Mouse (Mus musculus) midbrain, embryonic 16.5 days (tissue): ENCODE results near the gene Hacd3. TPM values are rescaled to one million over a fixed set of nuclear protein-coding genes. Genes with fewer than 3 reads are reported as not detected.

Experiments
- ATAC-seq: fragments of 200-750 bp; cut with Nextera tagmentation; 2 replicates; pipeline ENCODE4 v1.8.0; 2017; ENCODE audit warnings: moderate TSS enrichment
- H3K27ac ChIP-seq: fragments of 300-500 bp; sonication (generic); 2 replicates; pipeline ENCODE4 v1.5.1; 2014; ENCODE audit warnings: mild to moderate bottlenecking, low read length, mixed read lengths
- H3K27me3 ChIP-seq: fragments of 300-500 bp; sonication (generic); 2 replicates; pipeline ENCODE4 v1.6.1; 2014; ENCODE audit warnings: low read depth, low read length, mixed read lengths; ENCODE audit not compliant: control insufficient read depth, insufficient read depth
- H3K36me3 ChIP-seq: fragments of 300-500 bp; sonication (generic); 2 replicates; pipeline ENCODE4 v1.6.1; 2014; ENCODE audit warnings: mild to moderate bottlenecking, low read length, moderate library complexity, mixed read lengths; ENCODE audit not compliant: control insufficient read depth, insufficient read depth
- H3K4me1 ChIP-seq: fragments of 300-500 bp; sonication (generic); 2 replicates; pipeline ENCODE4 v1.6.1; 2014; ENCODE audit warnings: mild to moderate bottlenecking, low read length, mixed read lengths; ENCODE audit not compliant: control insufficient read depth, insufficient read depth
- H3K4me2 ChIP-seq: fragments of 300-500 bp; sonication (generic); 2 replicates; pipeline ENCODE4 v1.6.1; 2014; ENCODE audit warnings: mild to moderate bottlenecking, low read length, mixed read lengths
- H3K4me3 ChIP-seq: fragments of 300-500 bp; sonication (generic); 2 replicates; pipeline ENCODE4 v1.5.1; 2014; ENCODE audit warnings: low read depth, mild to moderate bottlenecking, low read length, moderate library complexity, mixed read lengths
- H3K9ac ChIP-seq: fragments of 300-500 bp; sonication (generic); 2 replicates; pipeline ENCODE4 v1.6.1; 2014; ENCODE audit warnings: low read depth, low read length, mixed read lengths
- H3K9me3 ChIP-seq: fragments of 300-500 bp; sonication (generic); replicated peaks from 2 replicates; pipeline ENCODE4 v1.6.1; 2014; ENCODE audit warnings: mild to moderate bottlenecking, low read length, mixed read lengths; ENCODE audit not compliant: control insufficient read depth, poor library complexity, severe bottlenecking
- WGBS: fragments of 180-500 bp; shearing (Covaris S2); extraction: QIAGEN DNeasy Blood & Tissue Kit; methylation state at CpG from one replicate; pipeline ENCODE4 v1.1.7; 2014; 5-methylcytosine and 5-hydroxymethylcytosine counted together
- polyA plus RNA-seq: library from polyadenylated mRNA; unstranded; fragments of >200 nt; fragmentation: Nextera tagmentation; extraction: Ambion mirVana; gene quantifications from 2 replicates; pipeline ENCODE4 v1.2.1, GENCODE M21; 2015

Hacd3 gene
- 241 and 246 TPM in 2 replicates for polyA plus RNA-seq

DNA sequence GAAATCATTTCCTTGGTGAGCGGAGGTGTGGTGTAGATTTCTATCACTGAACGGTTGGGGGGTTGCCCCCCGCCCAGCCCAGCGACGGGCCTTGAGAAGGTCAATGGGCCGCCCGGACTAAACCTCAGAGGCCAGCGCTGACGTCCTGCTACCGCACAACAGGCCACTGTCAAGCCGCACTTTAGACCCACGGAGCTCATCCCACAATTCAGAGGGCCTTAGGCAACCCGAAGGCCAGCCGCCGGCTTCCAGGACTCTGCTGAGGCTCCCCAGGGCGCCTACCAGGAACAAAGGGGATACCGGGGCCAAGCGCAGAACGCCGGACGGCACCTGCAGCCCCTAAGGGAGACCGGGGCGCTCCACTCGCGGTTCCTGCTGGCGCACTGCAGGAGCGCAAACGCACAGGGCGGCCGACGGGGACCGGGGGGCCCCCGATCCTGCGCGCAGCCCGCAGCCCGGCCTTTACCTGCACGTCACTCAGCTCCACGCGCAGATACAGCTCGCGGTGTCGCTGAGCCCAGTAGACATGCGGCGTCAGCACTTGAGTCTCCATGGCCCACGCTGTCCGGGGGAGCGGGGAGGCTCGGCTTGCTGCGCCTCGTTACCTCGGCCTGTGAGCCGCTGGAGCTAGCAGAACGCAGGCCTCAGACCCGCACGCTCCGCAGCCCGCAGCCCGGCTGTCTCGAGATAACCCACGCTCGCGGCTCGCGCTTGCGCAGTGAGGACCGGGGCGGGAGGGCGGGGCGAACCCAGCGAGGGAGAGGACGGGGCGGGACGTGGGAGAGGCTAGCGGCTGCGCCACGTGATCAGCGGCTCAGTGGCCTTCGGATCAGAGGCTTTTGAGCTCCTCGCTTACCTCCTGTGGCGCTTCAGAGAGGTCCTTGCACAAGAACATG is at the start of gene Hacd3:
Hacd3 (minus strand) TSS at position 703 of the 896 bp plus-strand sequence.
- H3K4me1 ChIP-seq = peaks cover 54% of the 10 kb centered on the region

DNA sequence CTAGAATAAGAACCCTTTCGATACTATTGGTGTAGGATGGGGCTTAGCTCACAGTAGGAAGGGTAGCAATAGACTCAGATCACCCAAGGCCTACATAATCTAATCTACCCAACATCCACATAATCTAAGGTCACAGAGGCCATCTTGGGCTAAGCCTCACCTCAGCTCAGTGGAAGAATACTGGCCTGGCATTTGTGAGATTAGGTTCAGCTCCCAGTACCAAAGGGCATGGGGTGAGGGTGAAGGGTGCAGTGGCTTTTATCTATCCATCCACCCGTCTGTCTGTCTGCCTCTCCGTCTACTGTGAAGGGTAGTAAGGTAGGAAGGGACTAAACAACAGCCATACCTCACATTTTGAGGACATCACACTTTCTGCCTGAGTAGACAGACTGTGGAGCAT is 49.1 kb upstream of the Hacd3 start:
- 90% methylated on average over 3 of the region's 3 CpGs for WGBS
- Histone ChIP-seq H3K27ac (no peak overlapping the region), H3K27me3 (no peaks in the 10 kb centered on the region), H3K4me1 (no peaks in the 10 kb centered on the region), H3K4me2 (no peak overlapping the region), H3K36me3 (peaks cover 28% of the 10 kb centered on the region), H3K9ac (no peak overlapping the region), H3K4me3 (no peak overlapping the region), H3K9me3 (no peaks in the 10 kb centered on the region)
- no peak for ATAC-seq

More for the DNA sequence above, at the start of gene Hacd3:
- Histone ChIP-seq H3K4me3 (peak within 1 kb of the TSS; percentile 100), H3K9me3 (no peaks in the 10 kb centered on the region), H3K9ac (peak within 1 kb of the TSS; percentile 99), H3K27me3 (no peaks in the 10 kb centered on the region), H3K36me3 (no peaks in the 10 kb centered on the region), H3K27ac (peak within 1 kb of the TSS; percentile 93), H3K4me2 (peak within 1 kb of the TSS; percentile 90)
- ATAC-seq = peak; percentile 93
- WGBS = under 1% methylated on average over 71 of the region's 81 CpGs

DNA sequence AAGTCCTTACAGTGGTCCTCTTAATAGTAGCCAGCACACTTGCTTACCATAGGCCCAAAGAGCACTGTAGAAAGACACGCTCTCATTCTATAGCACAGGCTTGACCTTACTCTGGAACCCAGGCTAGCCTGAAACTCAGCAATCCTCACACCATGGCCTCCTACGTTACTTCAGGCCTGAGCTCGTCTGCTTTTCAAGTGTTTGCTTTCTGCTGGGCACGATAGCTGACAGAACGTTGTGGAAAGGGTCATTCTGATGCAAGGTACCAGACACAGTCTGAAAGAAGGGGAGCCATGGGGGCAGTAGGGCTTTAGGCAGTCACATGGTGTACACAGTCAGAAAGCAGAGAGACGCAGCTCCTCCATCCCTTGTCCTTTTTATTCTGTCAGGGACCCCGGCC is 42.8 kb upstream of the Hacd3 start:
- H3K27ac ChIP-seq = no peak overlapping the region
- H3K4me2 ChIP-seq = no peak overlapping the region
- H3K4me1 ChIP-seq = no peaks in the 10 kb centered on the region
- no peak for ATAC-seq
- H3K27me3 ChIP-seq = no peaks in the 10 kb centered on the region
- H3K9me3 ChIP-seq = no peaks in the 10 kb centered on the region
- H3K4me3 ChIP-seq = no peak overlapping the region
- H3K9ac ChIP-seq = no peak overlapping the region
- WGBS = 88% methylated on average over 7 of the region's 7 CpGs
- H3K36me3 ChIP-seq = peaks cover 32% of the 10 kb centered on the region

DNA sequence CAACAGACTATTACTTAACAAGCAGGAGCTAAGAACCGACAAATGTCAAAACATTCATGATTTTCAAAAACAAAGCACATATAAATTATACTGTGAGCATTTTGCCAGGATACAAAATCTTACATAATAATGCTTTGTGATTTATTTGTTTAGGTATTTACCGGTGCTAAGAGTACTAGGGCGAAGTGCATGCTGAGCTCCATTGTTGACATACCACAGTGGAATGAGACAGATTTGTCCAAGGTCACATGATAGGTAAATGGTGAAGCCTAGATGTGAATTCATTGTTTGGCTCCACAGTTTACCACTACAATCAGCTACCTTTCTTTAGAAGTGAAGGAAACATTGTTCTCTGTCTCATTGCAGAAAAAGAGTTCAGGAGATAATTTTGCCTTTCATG is 29.5 kb upstream of the Hacd3 start:
- Histone ChIP-seq H3K4me1 (no peaks in the 10 kb centered on the region), H3K9ac (no peak overlapping the region), H3K4me3 (no peak overlapping the region), H3K36me3 (peaks cover 43% of the 10 kb centered on the region), H3K9me3 (no peaks in the 10 kb centered on the region), H3K27ac (no peak overlapping the region), H3K27me3 (no peaks in the 10 kb centered on the region), H3K4me2 (no peak overlapping the region)
- ATAC-seq = no peak
- over 99% methylated on average over 3 of the region's 3 CpGs for WGBS

DNA sequence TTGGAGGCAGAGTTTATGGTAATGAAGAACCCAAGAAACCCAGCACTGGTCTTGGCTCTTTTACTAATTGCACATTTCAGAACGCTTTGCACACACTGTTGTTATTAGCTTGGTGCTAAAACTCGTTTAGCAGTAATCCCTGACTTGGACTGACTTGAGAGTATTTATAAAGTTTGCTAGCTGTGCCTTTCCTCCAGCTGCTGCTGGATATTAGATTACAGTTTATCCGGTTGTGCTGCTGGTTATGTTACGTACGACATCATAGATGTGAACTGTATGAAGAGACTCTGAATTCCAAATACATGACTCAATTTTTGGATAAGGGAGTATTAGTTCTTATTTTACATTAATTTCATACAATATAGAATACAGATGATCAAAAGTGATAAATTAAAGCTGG is 27.9 kb upstream of the Hacd3 start:
- Histone ChIP-seq H3K9ac (no peak overlapping the region), H3K4me1 (no peaks in the 10 kb centered on the region), H3K27me3 (no peaks in the 10 kb centered on the region), H3K36me3 (peaks cover 35% of the 10 kb centered on the region), H3K27ac (no peak overlapping the region), H3K4me3 (no peak overlapping the region), H3K4me2 (no peak overlapping the region), H3K9me3 (no peaks in the 10 kb centered on the region)
- ATAC-seq = no peak
- WGBS = 96% methylated on average over 5 of the region's 5 CpGs

DNA sequence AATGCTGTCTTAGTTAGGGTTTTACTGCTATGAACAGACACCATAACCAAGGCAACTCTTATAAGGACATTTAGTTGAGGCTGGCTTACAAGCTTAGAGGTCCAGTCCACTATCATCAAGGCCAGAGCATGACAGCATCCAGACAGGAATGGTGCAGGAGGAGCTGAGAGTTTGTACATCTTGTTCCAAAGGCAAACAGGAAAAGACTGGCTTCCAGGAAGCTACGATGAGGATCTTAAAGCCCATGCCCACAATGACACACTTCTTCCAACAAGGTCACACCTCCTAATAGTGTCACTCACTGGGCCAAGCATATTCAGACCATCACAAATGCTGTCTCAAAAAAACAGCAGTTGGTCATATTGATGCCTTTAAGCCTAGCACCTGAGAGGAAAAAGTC is 25.5 kb upstream of the Hacd3 start:
- H3K9ac ChIP-seq = no peak overlapping the region
- 95% methylated on average over 1 of the region's 1 CpGs for WGBS
- no peaks in the 10 kb centered on the region for H3K9me3 ChIP-seq
- H3K4me2 ChIP-seq = no peak overlapping the region
- H3K27ac ChIP-seq = no peak overlapping the region
- H3K4me1 ChIP-seq = no peaks in the 10 kb centered on the region
- no peak for ATAC-seq
- peaks cover 29% of the 10 kb centered on the region for H3K36me3 ChIP-seq
- no peak overlapping the region for H3K4me3 ChIP-seq
- no peaks in the 10 kb centered on the region for H3K27me3 ChIP-seq

DNA sequence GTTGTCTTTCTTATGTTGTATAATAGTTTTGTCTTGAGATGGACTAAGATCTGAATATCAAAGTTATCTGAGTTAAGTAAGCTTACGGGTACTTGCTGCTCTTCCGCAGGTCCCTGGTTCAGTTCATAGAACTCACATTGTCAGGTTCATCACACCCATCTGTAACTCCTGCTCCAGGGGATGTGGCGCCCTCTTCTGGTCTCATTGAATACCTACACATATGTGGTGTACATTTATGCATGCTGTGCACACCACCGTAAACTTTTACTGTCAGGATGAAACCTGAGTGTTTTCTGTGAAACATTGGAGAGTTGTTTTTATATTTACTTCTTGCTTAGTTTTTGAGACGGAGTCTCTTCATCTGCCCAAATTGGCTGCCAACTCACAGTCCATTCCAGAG is 19.9 kb upstream of the Hacd3 start:
- H3K4me3 ChIP-seq = no peak overlapping the region
- peaks cover 23% of the 10 kb centered on the region for H3K36me3 ChIP-seq
- H3K27me3 ChIP-seq = no peaks in the 10 kb centered on the region
- H3K9me3 ChIP-seq = no peaks in the 10 kb centered on the region
- H3K27ac ChIP-seq = no peak overlapping the region
- no peak overlapping the region for H3K4me2 ChIP-seq
- 97% methylated on average over 5 of the region's 5 CpGs for WGBS
- ATAC-seq = no peak
- H3K4me1 ChIP-seq = no peaks in the 10 kb centered on the region
- no peak overlapping the region for H3K9ac ChIP-seq

DNA sequence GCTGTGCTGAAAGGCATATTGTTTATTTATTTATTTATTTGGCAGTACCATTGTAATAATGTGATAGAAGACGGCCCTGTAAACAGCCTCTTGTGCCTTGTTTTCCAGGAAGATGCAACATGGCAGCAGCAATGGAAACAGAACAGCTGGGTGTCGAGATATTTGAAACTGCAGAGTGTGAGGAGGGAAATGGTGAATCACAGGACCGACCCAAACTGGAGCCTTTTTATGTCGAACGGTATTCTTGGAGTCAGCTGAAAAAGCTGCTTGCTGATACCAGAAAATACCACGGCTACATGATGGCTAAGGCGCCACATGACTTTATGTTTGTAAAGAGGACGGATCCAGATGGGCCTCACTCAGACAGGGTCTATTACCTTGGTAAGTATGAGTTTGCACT is 15.4 kb upstream of the Hacd3 start:
- WGBS = 83% methylated on average over 8 of the region's 8 CpGs
- peaks cover 9% of the 10 kb centered on the region for H3K4me1 ChIP-seq
- H3K9me3 ChIP-seq = no peaks in the 10 kb centered on the region
- H3K4me2 ChIP-seq = no peak overlapping the region
- H3K36me3 ChIP-seq = peaks cover 12% of the 10 kb centered on the region
- no peak overlapping the region for H3K9ac ChIP-seq
- H3K27me3 ChIP-seq = no peaks in the 10 kb centered on the region
- ATAC-seq = no peak
- H3K27ac ChIP-seq = no peak overlapping the region
- no peak overlapping the region for H3K4me3 ChIP-seq

DNA sequence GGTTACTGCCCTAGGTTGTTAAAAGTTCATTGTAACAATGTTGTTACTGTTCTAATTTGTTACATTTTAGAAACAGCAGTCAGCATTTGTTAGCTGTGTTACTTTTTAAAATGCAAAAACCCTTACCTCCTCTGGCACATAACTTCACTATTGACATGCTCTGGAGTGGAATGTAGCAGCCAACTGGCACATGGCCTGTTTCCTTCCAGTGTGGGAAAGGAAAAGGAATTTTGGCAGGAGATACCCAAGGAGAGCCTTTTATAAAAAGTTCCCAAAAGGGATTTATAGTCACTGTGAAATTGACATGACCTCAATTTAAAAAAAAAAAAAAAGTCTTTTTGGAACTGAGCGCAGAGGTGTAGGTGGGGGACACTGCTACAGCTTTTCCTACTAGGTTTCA is 15.0 kb upstream of the Hacd3 start:
- Histone ChIP-seq H3K9me3 (no peaks in the 10 kb centered on the region), H3K27ac (no peak overlapping the region), H3K4me2 (no peak overlapping the region), H3K4me1 (peaks cover 9% of the 10 kb centered on the region), H3K9ac (no peak overlapping the region), H3K27me3 (no peaks in the 10 kb centered on the region), H3K4me3 (no peak overlapping the region), H3K36me3 (peaks cover 10% of the 10 kb centered on the region)
- WGBS = 59% methylated on average over 1 of the region's 1 CpGs
- ATAC-seq = no peak
